Mouse (Mus musculus): Measurements from ENCODE around the gene Fmnl2.

Gene Fmnl2

GRCm38 (mm10) chr2:52904526-52904925 is 46.9 kb downstream of the Fmnl2 start:
- DNase-seq (ENCODE audit: inconsistent age in 2 of 2, low spot score in 1 of 2), result no peak

- no peak for DNase-seq (ENCODE audit: inconsistent age in 2 of 2, low spot score in 1 of 2)
These were observed 55.7 kb downstream of the Fmnl2 start for GRCm38 (mm10) chr2:52913311-52913710.

- DNase-seq (ENCODE audit: inconsistent age in 2 of 2, low spot score in 1 of 2), result no peak
These were observed 56.1 kb downstream of the Fmnl2 start for GRCm38 (mm10) chr2:52913746-52914145.

GRCm38 (mm10) chr2:52915536-52915935 is 57.9 kb downstream of the Fmnl2 start:
- DNase-seq (ENCODE audit: inconsistent age in 2 of 2, low spot score in 1 of 2), result no peak

- peak; percentile 30 to 77 for DNase-seq (ENCODE audit: inconsistent age in 2 of 2, low spot score in 1 of 2)
These were observed 60.4 kb downstream of the Fmnl2 start for GRCm38 (mm10) chr2:52918094-52918493.

- no peak for DNase-seq (ENCODE audit: inconsistent age in 2 of 2, low spot score in 1 of 2)
These were observed 63.2 kb downstream of the Fmnl2 start for GRCm38 (mm10) chr2:52920701-52921435.

GRCm38 (mm10) chr2:52925062-52925461 is 67.4 kb downstream of the Fmnl2 start:
- no peak for DNase-seq (ENCODE audit: inconsistent age in 2 of 2, low spot score in 1 of 2)

- peak in 1 of 2 experiments; percentile 24 for DNase-seq (ENCODE audit: inconsistent age in 2 of 2, low spot score in 1 of 2)
These were observed 69.7 kb downstream of the Fmnl2 start for GRCm38 (mm10) chr2:52927381-52927780.

GRCm38 (mm10) chr2:52927858-52928301 is 70.2 kb downstream of the Fmnl2 start:
- DNase-seq (ENCODE audit: inconsistent age in 2 of 2, low spot score in 1 of 2), result peak in 1 of 2 experiments; percentile 46

GRCm38 (mm10) chr2:52928401-52928800 is 70.7 kb downstream of the Fmnl2 start:
- DNase-seq (ENCODE audit: inconsistent age in 2 of 2, low spot score in 1 of 2), result no peak

GRCm38 (mm10) chr2:52930106-52930868 is 72.6 kb downstream of the Fmnl2 start:
- DNase-seq (ENCODE audit: inconsistent age in 2 of 2, low spot score in 1 of 2), result peak; percentile 57 to 77

GRCm38 (mm10) chr2:52931315-52931714 is 73.7 kb downstream of the Fmnl2 start:
- no peak for DNase-seq (ENCODE audit: inconsistent age in 2 of 2, low spot score in 1 of 2)

- no peak for DNase-seq (ENCODE audit: inconsistent age in 2 of 2, low spot score in 1 of 2)
These were observed 78.2 kb downstream of the Fmnl2 start for GRCm38 (mm10) chr2:52935906-52936305.

GRCm38 (mm10) chr2:52938351-52939074 is 80.9 kb downstream of the Fmnl2 start:
- peak in 1 of 2 experiments; percentile 61 for DNase-seq (ENCODE audit: inconsistent age in 2 of 2, low spot score in 1 of 2)

- DNase-seq (ENCODE audit: inconsistent age in 2 of 2, low spot score in 1 of 2), result peak in 1 of 2 experiments; percentile 80
These were observed 86.2 kb downstream of the Fmnl2 start for GRCm38 (mm10) chr2:52943644-52944423.

- peak; percentile 58 to 82 for DNase-seq (ENCODE audit: inconsistent age in 2 of 2, low spot score in 1 of 2)
These were observed 86.9 kb downstream of the Fmnl2 start for GRCm38 (mm10) chr2:52944594-52944993.

GRCm38 (mm10) chr2:52946074-52946473 is 88.4 kb downstream of the Fmnl2 start:
- DNase-seq (ENCODE audit: inconsistent age in 2 of 2, low spot score in 1 of 2), result no peak

- no peak for DNase-seq (ENCODE audit: inconsistent age in 2 of 2, low spot score in 1 of 2)
These were observed 89.0 kb downstream of the Fmnl2 start for GRCm38 (mm10) chr2:52946524-52947186.

GRCm38 (mm10) chr2:52948406-52948805 is 90.7 kb downstream of the Fmnl2 start:
- peak in 1 of 2 experiments; percentile 22 for DNase-seq (ENCODE audit: inconsistent age in 2 of 2, low spot score in 1 of 2)

GRCm38 (mm10) chr2:52949556-52949955 is 91.9 kb downstream of the Fmnl2 start:
- DNase-seq (ENCODE audit: inconsistent age in 2 of 2, low spot score in 1 of 2), result peak in 1 of 2 experiments; percentile 32

Data from adrenal gland, adult (tissue).